Mouse (Mus musculus) 3T3-L1 (cell line): Measurements from ENCODE around the gene Zfp827.
"Not testable (repeated sequence)": the region's sequence is repeated elsewhere in the genome, so short reads cannot be mapped to it uniquely, and the experiment has no call there.

Experiments
- DNase-seq: peaks from one replicate; pipeline ENCODE4 v3.0.0-alpha.2; 2015; ENCODE audit warnings: low read depth, low spot score

Gene Zfp827

DNA sequence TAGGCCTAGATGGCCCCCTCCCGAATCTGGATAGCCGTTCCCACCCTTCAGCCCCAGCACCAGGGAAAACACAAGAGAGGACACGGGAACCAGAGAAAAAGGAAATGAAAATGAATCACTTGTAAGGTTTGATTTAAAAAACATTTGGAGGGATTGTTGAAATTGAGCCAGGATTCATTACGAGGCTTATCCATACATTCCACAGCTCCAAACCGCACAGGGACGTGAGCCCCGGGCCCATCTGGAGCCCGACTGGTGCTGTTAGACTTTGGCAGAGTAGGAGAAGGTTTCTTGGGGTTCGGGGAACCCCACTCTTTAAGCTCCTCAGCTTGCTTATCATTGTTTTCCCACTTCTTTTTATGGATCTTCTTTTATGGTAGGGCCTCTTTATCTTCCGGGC lies 76.9 kb downstream of the Zfp827 start:
- DNase-seq: no peak

- no peak for DNase-seq
These were observed 83.2 kb downstream of the Zfp827 start for GRCm38 (mm10) chr8:79111461-79111860.

DNA sequence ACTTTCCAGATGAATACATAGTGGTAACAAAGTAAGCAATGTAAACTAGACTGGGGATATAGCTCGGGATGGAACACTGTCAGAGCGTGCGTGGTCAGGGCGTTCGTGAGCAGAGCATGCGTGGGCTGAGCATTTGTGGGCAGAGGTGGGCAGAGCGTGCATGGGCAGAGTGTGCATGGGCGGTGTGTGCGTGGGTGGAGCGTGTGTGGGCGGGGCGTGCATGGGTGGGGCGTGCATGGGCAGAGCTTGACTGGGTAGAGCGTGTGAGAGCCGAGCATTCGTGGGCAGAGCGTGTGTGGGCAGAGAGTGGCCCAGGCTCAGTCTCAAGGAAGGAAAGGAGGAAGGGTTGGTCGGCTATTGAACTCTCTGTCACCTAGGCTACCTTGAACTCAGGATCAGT lies 84.2 kb downstream of the Zfp827 start:
- no peak for DNase-seq

- DNase-seq: no peak
These were observed 85.3 kb downstream of the Zfp827 start for GRCm38 (mm10) chr8:79113533-79113932.

- no peak for DNase-seq
These were observed 86.3 kb downstream of the Zfp827 start for GRCm38 (mm10) chr8:79114561-79114960.

DNA sequence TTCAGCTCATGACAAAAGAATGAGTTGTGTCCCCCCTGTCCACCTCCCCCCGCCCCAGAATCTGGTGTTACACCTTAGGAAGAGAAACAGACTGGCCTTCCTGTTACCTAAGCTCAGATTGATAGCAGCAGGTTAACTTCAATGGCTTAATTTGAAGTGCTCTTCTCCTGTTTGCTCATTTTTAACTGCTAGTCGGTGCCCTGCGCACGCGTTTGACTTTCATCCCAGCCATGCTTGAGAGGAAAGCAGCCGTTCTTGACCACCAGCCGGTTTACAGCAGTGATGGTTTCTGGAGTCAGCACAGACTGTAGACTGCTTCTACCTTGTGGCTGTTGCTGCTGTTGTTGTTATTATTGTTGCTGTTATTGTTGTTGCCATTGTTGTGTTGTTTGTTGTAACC lies 88.2 kb downstream of the Zfp827 start:
- no peak for DNase-seq

- no peak for DNase-seq
These were observed 89.5 kb downstream of the Zfp827 start for GRCm38 (mm10) chr8:79117711-79118110.

DNA sequence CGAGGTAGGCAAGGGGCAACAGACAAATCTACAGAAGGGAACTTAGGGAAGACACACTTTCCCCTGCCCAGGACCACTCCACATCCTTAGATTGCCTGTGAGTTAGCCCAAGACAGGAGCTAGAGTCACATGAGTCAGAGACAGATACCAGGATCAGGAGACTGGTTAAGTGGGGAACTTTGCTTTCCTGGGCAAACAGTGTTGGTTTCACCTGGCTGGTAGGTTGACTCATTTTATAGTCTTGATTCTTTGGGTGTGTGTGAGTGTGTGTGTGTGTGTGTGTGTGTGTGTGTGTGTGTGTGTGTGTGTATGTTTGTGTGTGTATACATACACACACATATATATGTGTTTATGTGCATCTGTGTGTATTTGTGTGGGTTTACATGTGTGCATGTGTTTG lies 93.4 kb downstream of the Zfp827 start:
- no peak for DNase-seq

GRCm38 (mm10) chr8:79124231-79124630 lies 96.0 kb downstream of the Zfp827 start:
- no peak for DNase-seq

GRCm38 (mm10) chr8:79127211-79127816 lies 99.1 kb downstream of the Zfp827 start:
- DNase-seq: no peak

GRCm38 (mm10) chr8:79128534-79128933 lies 100.3 kb downstream of the Zfp827 start:
- DNase-seq: not testable (repeated sequence)

GRCm38 (mm10) chr8:79139614-79140013 lies 111.4 kb downstream of the Zfp827 start:
- peak; percentile 92 for DNase-seq

GRCm38 (mm10) chr8:79140981-79141380 lies 112.7 kb downstream of the Zfp827 start:
- no peak for DNase-seq

- no peak for DNase-seq
These were observed 113.4 kb downstream of the Zfp827 start for GRCm38 (mm10) chr8:79141592-79141991.

DNA sequence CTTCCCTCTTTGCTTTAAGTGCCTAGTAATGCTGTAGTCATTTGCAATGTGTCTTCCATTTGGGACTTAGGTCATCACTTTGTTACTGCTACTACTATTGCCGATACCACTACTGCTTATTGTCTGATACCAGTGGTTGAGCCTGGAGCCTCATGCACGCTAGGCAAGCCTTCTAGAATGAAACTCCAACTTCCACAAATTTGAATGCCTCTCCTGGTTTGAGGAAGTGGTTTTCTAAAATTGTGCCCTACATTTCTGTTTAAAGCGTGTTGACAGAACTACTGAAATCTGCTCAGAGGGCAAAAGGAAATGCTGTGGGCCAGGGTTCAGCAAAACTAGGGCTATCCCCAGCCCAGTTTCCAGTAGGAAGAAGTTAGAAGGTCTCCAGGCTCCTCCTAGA lies 115.5 kb downstream of the Zfp827 start:
- DNase-seq: no peak

DNA sequence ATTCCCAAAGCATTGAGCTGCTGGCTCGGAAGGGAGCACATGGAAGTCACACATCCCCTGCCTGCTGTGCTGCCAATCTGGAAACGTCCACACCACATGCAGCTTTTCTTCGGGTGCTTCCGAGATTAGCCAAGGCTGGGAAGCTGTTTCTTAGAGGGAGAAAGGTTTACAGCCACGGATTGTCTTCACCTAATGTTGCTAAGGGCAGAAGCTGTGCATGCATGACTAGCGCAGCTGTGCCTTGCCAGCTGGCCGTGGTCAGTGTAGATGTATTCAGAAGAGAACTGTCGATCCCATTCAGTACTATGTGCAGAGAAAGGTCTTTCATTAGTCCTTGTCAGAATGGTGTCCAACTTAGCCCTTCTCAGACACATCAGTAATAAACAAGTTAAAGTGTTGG lies 117.0 kb downstream of the Zfp827 start:
- DNase-seq: no peak

DNA sequence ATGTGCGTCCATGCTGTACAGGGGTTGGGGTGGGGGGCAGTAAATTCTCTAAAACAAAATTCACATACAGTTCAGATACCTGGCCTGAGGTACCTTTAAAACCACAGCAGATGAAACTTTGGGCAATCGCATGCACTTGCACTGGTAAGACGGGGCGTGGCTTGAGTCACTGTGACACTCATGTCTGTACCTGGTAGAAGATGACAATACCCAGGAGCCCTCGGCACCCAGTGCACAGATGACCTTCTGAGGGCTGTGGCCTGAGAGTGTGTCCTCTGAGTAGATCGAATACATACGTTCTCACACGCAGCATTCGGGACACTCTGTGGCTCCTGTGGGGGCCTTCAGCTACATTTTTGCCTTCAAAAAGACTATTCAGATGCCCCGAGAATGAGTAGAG lies 117.4 kb downstream of the Zfp827 start:
- no peak for DNase-seq

GRCm38 (mm10) chr8:79148799-79149198 lies 120.6 kb downstream of the Zfp827 start:
- no peak for DNase-seq

DNA sequence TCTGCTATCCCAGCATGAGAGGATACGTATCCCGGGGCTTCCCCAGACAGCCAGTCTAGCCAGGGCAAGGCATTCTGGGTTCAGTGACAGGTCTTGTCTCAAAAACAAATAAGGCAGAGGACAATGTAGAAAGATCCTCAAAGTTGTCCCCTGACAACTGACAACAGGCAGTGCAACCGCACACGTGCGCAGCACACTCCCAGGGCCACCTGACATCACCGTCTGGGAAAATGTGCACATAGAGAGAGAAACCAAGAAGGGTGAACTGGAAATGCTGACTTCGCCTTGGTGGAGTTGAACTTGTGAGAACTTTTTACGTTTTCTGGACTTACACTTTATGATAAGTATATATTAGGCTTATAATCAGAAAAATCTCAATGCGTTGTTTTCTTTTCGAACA lies 121.6 kb downstream of the Zfp827 start:
- DNase-seq: no peak

- peak; percentile 95 for DNase-seq
These were observed 122.4 kb downstream of the Zfp827 start for GRCm38 (mm10) chr8:79150544-79151192.

DNA sequence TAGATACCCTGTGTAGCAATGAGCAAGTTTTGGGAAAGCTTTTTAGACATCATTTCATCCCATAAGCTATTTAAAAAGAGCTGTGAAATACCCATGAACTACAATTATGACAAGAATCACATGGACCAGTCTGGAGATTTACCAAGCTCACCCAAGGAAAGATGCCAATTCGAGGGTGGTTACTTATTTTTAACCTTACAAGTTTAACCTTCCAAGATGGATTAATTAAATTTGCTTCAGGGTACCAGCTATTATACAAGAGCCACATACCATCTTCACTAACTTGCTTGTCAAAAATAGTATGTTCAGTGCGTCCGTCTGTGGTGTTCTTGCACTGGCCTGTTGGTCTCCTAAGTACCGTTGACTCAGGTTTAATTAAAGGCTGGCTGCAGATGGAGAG lies 123.4 kb downstream of the Zfp827 start:
- DNase-seq: no peak

DNA sequence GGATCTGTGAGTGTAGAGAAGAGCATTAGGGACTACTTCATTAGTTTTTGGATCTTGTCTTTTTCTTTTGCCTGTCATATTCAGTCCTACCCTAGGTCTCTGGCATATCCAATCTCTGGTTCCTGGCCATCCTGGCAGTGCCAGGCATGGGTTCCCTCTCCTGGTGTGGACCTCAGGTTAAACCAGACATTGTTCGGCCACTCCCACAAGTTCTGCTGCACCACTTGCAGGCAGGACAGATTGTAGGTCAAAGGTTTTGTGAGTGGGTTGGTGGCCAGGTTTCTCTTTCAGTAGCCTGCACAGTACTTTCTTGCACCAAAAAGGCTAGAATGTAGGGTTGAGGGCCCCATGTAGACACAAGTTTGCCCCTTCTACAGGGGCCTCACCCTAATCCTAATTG lies 125.0 kb downstream of the Zfp827 start:
- DNase-seq: no peak

GRCm38 (mm10) chr8:79153637-79154036 lies 125.4 kb downstream of the Zfp827 start:
- no peak for DNase-seq
